In the genomic region with DNA sequence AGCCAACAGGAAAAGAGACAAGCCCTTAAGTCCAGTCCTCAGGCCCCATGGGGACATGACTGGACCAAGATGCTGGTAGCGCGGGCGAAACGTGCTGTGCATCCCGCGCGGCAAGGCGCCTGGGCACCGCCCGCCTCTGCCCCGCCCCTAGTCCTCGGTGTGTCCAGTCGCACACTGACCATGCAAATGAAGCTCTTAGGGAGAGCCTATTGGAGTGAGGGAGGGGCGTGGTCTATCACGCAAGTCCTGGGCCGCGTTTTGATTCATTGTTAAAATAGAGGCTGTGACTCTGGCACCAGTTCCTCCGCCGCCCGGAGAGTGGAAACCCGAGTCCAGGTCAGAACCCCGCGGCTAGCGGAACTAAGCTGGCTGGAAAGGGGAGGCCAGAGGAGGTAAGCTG, we compare ENCODE assay signal across 8 mouse cellular contexts. TPM values are rescaled to one million over a fixed set of nuclear protein-coding genes. Genes with fewer than 3 reads are reported as not detected.
A peak's percentile ranks its signal among the peaks of the same experiment; 100 is the strongest.
DNase-seq lines count a peak whose midpoint lies in the region; ATAC-seq and TF ChIP-seq lines count a peak whose summit lies in the region.

Gene Triobp, plus strand, starts transcription at position 68 of the 400 bp plus-strand sequence.

- 0 out of 2 replicates have a peak, but pooled peaks cover 9% of the 10 kb centered on the region for H3K4me1 ChIP-seq in embryonic facial prominence, embryonic 14.5 days (ENCODE audit: control insufficient read depth, insufficient read depth, low read length)
- H3K4me1 ChIP-seq in kidney, adult 2 months (ENCODE audit: control insufficient read depth, insufficient read depth, low read length) = no peaks in the 10 kb centered on the region
- H3K4me1 ChIP-seq in limb, embryonic 14.5 days (ENCODE audit: control insufficient read depth, insufficient read depth, low read length) = peaks cover 17% of the 10 kb centered on the region
- H3K4me1 ChIP-seq in midbrain, embryonic 16.5 days (ENCODE audit: control insufficient read depth, insufficient read depth, low read length) = peaks cover 15% of the 10 kb centered on the region

- H3K9me3 ChIP-seq in embryonic facial prominence, embryonic 14.5 days (ENCODE audit: control insufficient read depth, low read length) = no peaks in the 10 kb centered on the region
- no peaks in the 10 kb centered on the region for H3K9me3 ChIP-seq in limb, embryonic 14.5 days (ENCODE audit: control insufficient read depth, low read length)
- H3K9me3 ChIP-seq in midbrain, embryonic 16.5 days (replicated peaks; ENCODE audit: control insufficient read depth, low read length, poor library complexity, severe bottlenecking) = no peaks in the 10 kb centered on the region

- ATAC-seq in embryonic facial prominence, embryonic 14.5 days (ENCODE audit: low read depth) = peak; percentile 98
- peak; percentile 94 for ATAC-seq in limb, embryonic 14.5 days (ENCODE audit: low FRiP score, low read depth)
- peak; percentile 98 for ATAC-seq in midbrain, embryonic 16.5 days

- no peaks in the 10 kb centered on the region for H3K36me3 ChIP-seq in embryonic facial prominence, embryonic 14.5 days (ENCODE audit: control insufficient read depth, insufficient read depth, low read length)
- H3K36me3 ChIP-seq in kidney, adult 2 months (ENCODE audit: control insufficient read depth, insufficient read depth, low read length) = no peaks in the 10 kb centered on the region
- H3K36me3 ChIP-seq in limb, embryonic 14.5 days (ENCODE audit: control insufficient read depth, insufficient read depth, low read length) = peaks cover 6% of the 10 kb centered on the region; the same call in 1 of the 2 replicates
- H3K36me3 ChIP-seq in midbrain, embryonic 16.5 days (ENCODE audit: control insufficient read depth, insufficient read depth, low read length) = no peaks in the 10 kb centered on the region

- TF ChIP-seq POLR2A in kidney, adult 2 months (IDR thresholded peaks at IDR 0.05; ENCODE audit: low read depth, low read length) = no peak
- TF ChIP-seq POLR2A in limb, embryonic 14.5 days (IDR thresholded peaks at IDR 0.05; ENCODE audit: borderline replicate concordance, extremely low read depth, insufficient read depth, insufficient read length) = no peak

- H3K9ac ChIP-seq in embryonic facial prominence, embryonic 14.5 days (ENCODE audit: low read depth, low read length) = peak within 1 kb of the TSS; percentile 66
- peak within 1 kb of the TSS; percentile 51 for H3K9ac ChIP-seq in limb, embryonic 14.5 days (ENCODE audit: low read depth, low read length, severe bottlenecking)
- H3K9ac ChIP-seq in midbrain, embryonic 16.5 days (ENCODE audit: low read depth, low read length) = peak within 1 kb of the TSS; percentile 68

- WGBS in embryonic facial prominence, embryonic 14.5 days = under 1% methylated on average over 24 of the region's 24 CpGs
- WGBS in kidney, adult 2 months = under 1% methylated on average over 24 of the region's 24 CpGs
- WGBS in limb, embryonic 14.5 days = under 1% methylated on average over 24 of the region's 24 CpGs
- WGBS in midbrain, embryonic 16.5 days = under 1% methylated on average over 24 of the region's 24 CpGs

- no peaks in the 10 kb centered on the region for H3K27me3 ChIP-seq in embryonic facial prominence, embryonic 14.5 days (replicated peaks; ENCODE audit: control insufficient read depth, insufficient read depth, low read length)
- H3K27me3 ChIP-seq in kidney, adult 2 months (replicated peaks; ENCODE audit: control insufficient read depth, insufficient read depth, low read length) = no peaks in the 10 kb centered on the region
- H3K27me3 ChIP-seq in limb, embryonic 14.5 days (ENCODE audit: control insufficient read depth, insufficient read depth, low read length) = no peaks in the 10 kb centered on the region
- no peaks in the 10 kb centered on the region for H3K27me3 ChIP-seq in midbrain, embryonic 16.5 days (ENCODE audit: control insufficient read depth, insufficient read depth, low read depth, low read length)

- peak within 1 kb of the TSS; percentile 49; the same call in 1 of the 2 replicates for H3K27ac ChIP-seq in embryonic facial prominence, embryonic 14.5 days (replicated peaks; ENCODE audit: low read depth, low read length)
- H3K27ac ChIP-seq in kidney, adult 2 months (ENCODE audit: insufficient read depth, low read depth, low read length) = no peak within 1 kb of the TSS
- 0 out of 2 replicates have a peak within 1 kb of the TSS, but pooled peaks have one; percentile 48 for H3K27ac ChIP-seq in limb, embryonic 14.5 days (replicated peaks; ENCODE audit: low read depth, low read length)
- peak within 1 kb of the TSS; percentile 63 for H3K27ac ChIP-seq in midbrain, embryonic 16.5 days (ENCODE audit: low read length)

- DNase-seq in thymus, postnatal 0 days (ENCODE audit: low spot score) = no peak
- DNase-seq in thymus, postnatal 36 days = no peak
- DNase-seq in embryonic facial prominence, embryonic 14.5 days (ENCODE audit: low spot score) = peak; percentile 98
- peak; percentile 89 to 95 for DNase-seq in heart, adult 18-20 months
- DNase-seq in kidney, adult 2 months = peak; percentile 94
- peak; percentile 96 for DNase-seq in limb, embryonic 14.5 days (ENCODE audit: low spot score)
- peak; percentile 44 to 49 for DNase-seq in spleen, postnatal 14 days (ENCODE audit: low spot score in 2 of 2)

- peak within 1 kb of the TSS; percentile 77 for H3K4me2 ChIP-seq in embryonic facial prominence, embryonic 14.5 days (ENCODE audit: low read depth, low read length)
- peak within 1 kb of the TSS; percentile 77 for H3K4me2 ChIP-seq in limb, embryonic 14.5 days (replicated peaks; ENCODE audit: low read depth, low read length, severe bottlenecking)
- peak within 1 kb of the TSS; percentile 65 for H3K4me2 ChIP-seq in midbrain, embryonic 16.5 days (ENCODE audit: low read length)

- no peak for TF ChIP-seq CTCF in kidney, adult 2 months (conservative IDR thresholded peaks at IDR 0.05; ENCODE audit: insufficient read depth, insufficient read length, low read depth, low read length)

- peak within 1 kb of the TSS; percentile 54 for H3K4me3 ChIP-seq in embryonic facial prominence, embryonic 14.5 days (ENCODE audit: low read depth, low read length)
- H3K4me3 ChIP-seq in kidney, adult 2 months (ENCODE audit: insufficient read depth, low read depth, low read length) = no peak within 1 kb of the TSS
- peak within 1 kb of the TSS; percentile 50 for H3K4me3 ChIP-seq in limb, embryonic 14.5 days (replicated peaks; ENCODE audit: low read length)
- peak within 1 kb of the TSS; percentile 48 for H3K4me3 ChIP-seq in midbrain, embryonic 16.5 days (ENCODE audit: low read depth, low read length)

RNA-seq across cellular contexts. Expression of gene Triobp, which starts in this region (rescaled TPM):
- polyA plus RNA-seq in thymus, postnatal 0 days (2015; fragmentation: Nextera tagmentation; extraction: Ambion mirVana) = 16.3 and 18.0 TPM in 2 replicates
- 46.2 and 47.4 TPM in 2 replicates for polyA plus RNA-seq in embryonic facial prominence, embryonic 14.5 days (2014; fragmentation: Nextera tagmentation; extraction: Ambion mirVana)
- total RNA-seq in heart, adult 18-20 months (2021) = 10 to 100 TPM; 25.5 to 30.2 TPM
- polyA plus RNA-seq in kidney, adult 2 months (2012; rRNA removed) = 41.8 and 47.6 TPM in 2 replicates
- 64.4 and 72.3 TPM in 2 replicates for polyA plus RNA-seq in limb, embryonic 14.5 days (2012; rRNA removed)
- polyA plus RNA-seq in limb, embryonic 14.5 days (2014; fragmentation: Nextera tagmentation; extraction: Ambion mirVana) = 44.7 and 46.8 TPM in 2 replicates
- polyA plus RNA-seq in midbrain, embryonic 16.5 days (2015; fragmentation: Nextera tagmentation; extraction: Ambion mirVana) = 40.9 and 48.8 TPM in 2 replicates

Comparison
In these comparisons a context has a peak if more than half of its experiments do, and no peak if none do; other contexts are left out.
1. DNase-seq: peak in embryonic facial prominence, embryonic 14.5 days (single experiment), heart, adult 18-20 months (2 of 2), kidney, adult 2 months (single experiment), limb, embryonic 14.5 days (single experiment) and spleen, postnatal 14 days (2 of 2); none in thymus, postnatal 0 days (single experiment) and thymus, postnatal 36 days (0 of 2).
2. Peak in every context shown above with its lines, with median percentiles within 50 percentile points of each other: ATAC-seq, H3K4me2 ChIP-seq and H3K9ac ChIP-seq.